Mouse (Mus musculus) thymus, postnatal 36 days (tissue): ENCODE results near the gene Gtsf1l.

Experiments
- DNase-seq, 2 experiments: peaks; one replicate each; pipeline ENCODE4 v3.0.0; 2022; ENCODE audit warnings: mixed read lengths in 2 of 2

The Gtsf1l gene

DNA sequence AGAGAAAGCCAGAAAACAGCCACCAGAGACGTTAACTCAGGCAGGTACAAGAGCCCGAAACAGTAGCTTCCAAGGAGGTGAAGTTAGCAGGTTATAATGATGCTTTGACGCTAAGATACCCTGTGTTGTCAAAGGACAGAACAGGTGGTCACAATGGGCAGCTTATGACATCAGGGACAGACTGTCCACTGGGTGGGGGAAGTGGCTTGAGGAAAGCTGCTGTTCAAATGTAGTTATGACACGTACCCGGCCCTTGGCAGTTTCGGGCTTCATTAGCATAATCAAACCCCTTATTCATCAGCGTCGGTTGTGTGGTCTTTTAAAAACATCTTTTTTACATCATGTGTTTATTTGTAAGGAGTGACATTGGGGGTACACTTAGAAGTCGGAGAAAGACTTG, at the start of gene Gtsf1l:
TSS of gene Gtsf1l (minus strand) at position 128 of the 400 bp plus-strand sequence.
- no peak for DNase-seq

DNA sequence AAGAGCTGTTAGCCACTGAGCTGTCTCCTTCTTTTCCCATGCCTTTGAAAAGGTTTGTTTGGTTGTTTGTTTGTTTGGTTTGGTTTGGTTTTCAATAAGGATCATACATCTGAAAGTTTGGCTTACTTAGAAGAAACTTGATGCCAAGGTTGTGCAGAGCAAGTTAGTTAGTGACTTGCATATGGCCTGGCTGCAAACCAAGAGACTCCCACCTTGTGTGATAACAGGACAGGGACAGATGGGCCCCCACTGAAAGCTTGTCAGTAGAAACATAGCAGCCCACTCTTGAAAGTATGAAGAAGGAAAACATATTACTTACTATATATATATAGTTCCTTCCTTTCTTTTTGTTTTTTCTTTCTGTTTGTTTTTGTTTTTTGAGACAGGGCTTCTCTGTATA, 49.3 kb upstream of the Gtsf1l start:
- no peak for DNase-seq

DNA sequence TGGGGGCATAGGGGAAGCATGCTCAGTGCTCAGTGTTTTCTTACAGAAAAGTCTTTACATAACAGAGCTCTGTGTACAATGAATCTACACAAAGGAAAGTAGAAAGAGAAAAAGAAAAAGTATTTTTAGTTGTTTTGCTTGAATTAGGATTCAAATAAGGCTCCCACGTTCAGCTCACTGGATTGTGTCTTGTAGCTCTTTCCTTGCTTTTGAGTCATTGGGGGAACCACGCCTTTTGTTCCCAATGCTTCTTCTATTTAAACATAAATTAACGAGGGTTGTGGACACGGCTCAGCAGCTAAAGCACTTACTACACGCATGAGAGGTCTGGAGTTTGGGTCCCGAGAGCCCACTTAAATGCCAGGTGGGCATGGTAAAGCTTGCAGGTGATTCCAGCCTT, 48.3 kb upstream of the Gtsf1l start:
- DNase-seq: no peak

DNA sequence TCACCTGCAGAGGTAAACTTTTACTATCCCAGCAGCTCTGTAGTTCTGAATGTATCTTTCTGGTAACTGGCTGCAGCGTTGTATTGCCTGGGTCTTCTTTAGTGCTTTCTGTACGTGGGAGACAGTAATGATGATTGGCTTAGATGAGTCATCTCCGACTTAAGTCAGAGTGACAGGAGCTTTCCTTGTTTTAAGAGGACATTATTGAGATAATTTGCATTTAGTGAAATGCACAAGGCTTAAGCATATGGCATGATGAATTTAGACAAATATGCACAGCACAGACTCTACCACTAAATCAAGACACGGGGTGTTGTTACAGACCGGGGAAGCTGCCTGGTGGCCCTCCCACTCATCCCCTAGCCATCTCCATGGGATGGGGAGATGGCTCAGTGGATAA, 44.7 kb upstream of the Gtsf1l start:
- DNase-seq: no peak

DNA sequence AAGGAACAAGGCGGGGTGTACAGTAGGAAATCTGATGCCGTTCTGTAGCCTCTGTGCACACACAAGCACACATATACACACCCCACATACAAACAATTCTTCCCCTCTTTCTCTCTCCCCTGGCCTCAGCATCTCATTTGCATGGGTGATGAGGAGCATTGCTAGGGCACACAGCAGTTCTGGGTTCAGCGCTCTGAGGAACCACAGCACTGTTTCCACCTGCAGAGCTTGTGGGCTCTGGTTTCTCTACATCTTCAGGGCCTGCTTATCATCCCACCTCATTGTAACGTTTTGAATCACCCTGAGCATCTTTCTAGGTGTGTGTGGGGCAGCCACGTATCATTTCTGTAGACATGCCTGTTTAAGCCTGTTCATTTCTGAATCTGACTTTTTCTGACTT, 43.2 kb upstream of the Gtsf1l start:
- no peak for DNase-seq

DNA sequence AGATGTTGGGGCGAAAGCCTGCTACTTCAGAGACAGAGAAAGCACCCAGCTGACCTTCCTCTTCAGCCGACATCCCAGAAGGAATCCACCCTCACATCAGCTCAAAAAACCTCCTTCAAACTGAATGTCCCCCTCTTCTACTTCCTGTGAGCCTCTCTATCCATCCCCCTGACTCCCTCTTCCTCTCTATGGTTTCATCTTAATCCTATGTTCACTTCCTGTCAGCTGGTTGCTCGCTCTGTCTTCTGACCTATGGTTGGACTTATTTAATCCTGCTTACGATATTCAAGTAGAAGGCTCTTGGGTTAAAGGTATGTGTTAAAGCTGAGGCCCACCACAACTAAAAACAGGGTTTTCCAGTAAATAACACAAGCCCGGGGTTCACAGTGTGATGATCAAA, 35.8 kb upstream of the Gtsf1l start:
- DNase-seq: no peak

DNA sequence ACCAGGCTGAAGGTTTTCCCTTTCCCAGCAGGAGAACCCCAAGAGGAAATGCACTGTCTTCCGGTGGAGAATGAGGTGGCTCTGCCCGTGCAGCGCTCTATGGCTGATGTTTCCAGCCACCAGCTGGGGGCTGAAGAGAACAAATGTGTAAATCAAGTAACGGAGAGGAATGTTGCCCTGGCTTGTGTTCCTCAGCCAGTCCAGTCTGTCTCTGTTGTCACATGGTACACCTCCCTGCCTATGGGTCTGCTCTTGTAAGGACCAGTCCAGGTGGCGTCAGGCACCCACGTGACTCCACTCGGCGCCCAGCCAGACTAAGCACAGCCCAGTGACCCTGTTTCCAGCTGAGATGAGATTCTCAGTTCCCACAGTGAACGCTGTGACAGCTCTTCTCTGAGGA, 34.7 kb upstream of the Gtsf1l start:
- no peak for DNase-seq

DNA sequence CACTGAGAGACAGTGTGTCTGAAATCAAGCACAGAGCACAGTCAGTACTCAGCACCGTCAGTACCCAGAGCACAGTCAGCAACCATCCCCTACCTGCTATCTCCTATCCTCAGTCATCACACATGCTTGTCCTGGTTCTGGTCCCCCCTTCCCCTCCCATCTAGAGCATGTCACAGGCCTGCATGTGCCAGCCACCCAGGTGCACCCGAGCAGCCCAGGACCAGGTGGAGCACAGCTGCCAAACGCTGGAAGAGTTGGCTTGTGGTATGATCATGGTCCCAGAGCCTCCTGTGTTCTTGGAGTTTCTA, 33.7 kb upstream of the Gtsf1l start:
- peak; percentile 40 to 67 for DNase-seq

DNA sequence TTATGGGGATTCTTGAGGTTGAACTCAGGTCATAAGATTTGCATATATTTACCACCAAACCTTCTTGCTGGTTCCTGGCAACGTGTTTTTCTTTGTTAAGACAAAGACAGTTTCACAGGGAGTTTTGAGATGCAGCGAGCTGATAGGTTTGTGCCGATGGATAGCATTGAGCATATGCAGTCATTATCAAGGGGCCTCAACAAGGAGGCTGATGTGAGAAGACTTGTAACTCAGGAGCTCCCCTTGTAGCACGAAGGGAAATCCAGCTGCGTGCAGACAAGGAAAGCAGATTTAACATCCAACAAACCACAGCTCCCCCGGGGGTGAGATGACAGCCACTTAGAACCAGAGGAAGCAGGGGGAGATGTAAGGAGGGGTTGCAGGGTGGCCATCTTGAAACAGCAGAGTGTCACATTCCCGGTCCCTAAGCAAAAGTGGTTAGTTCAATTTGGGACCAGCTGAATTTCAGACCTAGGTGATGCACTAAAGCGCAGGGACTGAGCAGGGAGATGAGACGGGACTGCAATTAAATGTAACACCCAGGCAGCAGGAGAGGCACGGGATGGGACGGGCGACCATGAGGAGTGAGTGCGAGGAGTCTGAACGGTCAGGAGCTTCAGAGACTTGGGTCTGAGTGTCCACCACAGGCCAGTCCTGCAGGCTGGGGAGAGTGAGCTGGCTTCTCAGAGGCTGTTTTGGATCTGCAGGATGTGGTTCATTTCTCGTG, 33.1 kb upstream of the Gtsf1l start:
- peak; percentile 29 to 63 for DNase-seq

DNA sequence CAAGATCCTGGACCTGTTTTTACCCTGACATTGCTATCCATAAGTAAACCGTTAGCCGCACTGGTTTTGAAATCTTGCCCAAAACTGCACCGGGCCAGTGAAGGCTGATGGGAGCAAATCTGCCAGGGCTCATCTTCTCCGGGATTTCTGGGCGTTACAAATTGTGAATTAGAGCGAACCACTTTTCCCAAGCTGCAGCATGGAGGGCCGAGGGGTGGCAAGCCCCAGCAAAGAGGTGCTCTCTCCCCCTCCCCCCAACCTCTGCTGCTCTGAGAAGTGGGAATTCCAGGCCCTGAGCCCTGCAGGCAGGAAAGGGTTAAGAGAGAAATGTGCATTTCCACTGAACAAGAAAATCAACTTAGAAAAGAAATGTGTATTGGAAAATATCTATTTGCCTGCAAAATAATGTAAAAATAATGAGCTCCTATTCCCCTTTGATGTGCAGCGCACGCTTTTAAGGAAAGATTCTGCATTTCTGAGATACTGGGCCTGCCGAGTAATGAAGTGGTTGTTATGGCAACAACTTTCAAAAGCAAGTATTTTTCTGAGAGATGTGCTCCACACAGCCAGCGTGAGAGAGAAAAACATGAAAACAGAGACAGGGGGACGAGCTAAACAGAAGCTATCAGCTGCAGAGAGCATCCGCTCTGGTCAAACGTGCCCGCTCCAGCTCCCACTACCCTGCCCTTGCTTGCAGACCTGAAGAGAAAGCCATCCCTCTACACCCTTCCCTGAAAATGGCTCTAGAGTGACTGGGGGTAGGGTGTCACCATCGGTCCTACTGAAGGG, 24.0 kb upstream of the Gtsf1l start:
- DNase-seq: no peak

DNA sequence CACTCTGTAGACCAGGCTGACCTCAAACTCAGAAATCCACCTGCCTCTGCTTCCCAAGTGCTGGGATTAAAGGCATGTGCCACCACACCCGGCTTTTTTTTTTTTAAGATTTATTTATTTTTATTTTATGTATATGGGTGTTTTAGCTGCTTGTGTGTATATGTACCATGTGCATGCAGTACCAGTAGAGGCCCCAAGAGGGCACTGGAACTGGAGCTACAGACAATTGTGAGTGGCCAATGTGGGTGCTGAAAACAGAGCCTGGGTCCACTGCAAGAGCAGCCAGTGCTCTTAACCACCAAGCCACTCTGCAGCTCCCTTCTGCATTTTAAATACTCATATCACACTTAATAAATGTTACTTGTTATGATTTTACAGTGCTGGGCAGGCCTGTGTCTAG, 23.1 kb upstream of the Gtsf1l start:
- no peak for DNase-seq

DNA sequence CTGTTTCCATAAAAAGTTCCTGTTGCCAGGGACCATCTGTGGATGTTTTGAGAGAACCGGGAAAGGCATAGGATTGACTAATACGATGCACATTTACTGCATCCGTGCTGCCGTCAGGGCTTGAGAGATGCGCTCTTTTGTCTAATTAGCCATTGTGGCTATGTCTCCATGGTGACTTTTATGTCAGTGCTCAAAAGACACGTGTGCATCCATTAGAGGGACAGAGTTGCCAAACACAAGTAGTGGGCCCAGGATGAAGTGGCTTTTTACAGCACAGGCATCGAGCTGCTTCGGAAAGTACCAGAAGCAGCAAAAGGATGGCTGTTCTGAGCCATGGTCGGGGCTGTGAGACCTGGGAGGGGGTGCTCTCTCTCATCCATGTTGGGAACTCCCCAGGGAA, 20.7 kb upstream of the Gtsf1l start:
- no peak for DNase-seq

DNA sequence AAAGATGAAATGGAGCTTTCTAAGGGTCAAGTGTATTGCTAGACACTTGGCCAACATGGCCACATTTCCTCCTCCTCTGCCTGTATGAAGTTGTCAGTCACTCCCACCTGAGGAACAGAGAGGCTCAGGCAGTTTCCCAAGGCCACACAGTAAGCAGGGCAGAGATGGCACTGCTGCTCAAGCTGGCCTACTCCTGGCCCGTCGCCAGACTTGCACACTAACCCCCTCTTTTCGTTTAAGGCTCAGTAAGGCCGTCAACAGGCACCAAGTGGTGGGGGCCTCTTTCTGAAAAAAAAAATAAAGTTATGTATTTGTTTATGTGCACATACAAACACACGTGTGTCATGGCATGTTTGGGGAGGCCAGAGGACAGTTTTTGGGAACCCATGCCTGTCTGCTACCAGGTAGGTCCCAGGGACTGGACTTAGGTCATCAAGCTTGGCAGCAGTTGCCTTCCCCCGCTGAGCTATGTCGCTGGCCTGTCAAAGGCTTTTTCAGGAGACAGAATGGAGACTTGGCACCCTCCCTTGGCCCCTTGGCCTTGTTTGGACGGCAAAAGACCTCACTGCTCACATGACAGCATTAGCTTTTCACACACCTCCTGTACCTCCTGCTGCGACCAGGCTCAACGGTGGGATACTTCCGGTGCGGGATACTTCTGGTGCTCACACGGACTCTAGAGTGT, 16.6 kb upstream of the Gtsf1l start:
- DNase-seq: no peak

DNA sequence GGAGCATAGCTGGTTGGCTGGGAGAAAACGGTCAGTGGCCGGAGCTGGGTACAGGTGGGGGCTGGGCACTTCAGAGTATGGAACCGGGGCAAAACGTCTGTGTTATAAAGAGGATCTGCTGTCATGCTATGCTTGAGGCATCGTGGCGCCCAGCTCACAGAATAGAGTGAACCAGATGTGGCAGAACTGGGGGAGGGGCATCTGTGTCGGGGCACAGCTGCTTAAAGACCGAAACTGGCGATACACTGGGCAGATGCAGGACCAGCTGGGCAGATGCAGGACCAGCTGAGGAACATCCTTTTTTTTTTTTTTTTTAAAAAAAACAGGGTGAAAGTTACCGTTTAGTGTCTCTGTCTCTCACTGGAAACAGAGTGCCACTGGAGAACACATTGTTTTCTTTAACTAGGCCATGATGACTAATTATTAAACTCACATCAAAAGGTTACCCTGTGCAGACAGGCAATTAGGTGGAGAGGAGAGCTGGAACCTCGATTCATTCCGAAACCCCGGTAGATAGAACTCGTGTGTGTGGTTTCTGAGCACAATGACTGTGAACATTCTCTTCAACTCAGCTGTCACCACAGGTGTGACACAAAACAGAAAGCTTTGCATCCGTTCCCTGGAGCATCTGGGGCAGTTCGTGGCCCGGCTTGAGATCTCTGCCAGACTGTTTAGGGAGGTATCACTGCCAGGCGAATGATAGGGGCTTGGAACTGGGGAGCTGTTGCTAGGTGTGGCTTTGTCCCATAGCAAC, 15.4 kb upstream of the Gtsf1l start:
- peak; percentile 56 to 76 for DNase-seq

DNA sequence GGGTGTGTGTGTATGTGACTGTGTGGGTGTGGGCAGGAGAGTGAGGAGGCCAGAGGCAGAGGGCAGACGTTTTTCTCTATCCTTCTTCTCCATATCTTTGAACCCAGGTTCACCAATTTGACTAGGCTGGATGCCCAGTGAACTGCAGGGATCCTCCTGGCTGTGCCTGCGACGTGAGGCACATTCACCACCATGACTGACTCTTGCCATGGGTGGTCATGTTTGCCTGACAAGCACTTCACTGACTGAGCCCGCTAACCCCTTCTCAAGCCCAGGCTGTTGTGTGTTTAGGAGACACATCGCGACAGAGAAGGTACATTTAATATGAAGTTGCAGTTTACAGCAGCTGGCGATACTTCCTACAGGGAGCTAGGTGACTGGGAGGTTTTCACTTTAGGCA, 14.6 kb upstream of the Gtsf1l start:
- DNase-seq: peak in 1 of 2 experiments; percentile 29

DNA sequence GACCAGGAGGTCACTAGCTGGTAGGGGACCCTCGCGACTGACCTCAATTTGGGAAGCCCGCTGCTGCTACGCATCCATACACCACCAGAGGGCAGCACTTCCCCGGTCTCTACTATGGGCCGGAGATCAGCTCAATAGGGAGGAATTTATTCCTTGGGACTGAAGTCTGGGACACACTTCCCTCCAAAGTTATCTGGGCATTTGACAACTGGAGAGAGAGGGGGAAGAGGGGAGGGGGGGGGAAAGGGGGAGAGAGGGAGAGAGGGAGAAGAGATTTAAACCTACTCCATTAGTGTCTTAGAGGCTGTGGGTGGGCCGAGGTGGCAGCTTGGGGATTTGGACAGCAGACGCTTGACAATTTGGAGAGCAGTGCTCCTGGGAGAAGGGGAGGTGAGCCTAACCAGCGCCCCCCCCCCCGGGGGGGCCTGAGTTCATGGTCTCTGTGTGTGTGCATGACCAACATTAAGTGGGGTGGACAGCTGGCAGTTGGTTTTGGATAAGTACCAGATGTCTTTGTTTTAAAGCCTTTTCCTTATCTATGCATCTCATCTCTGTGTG, 14.1 kb upstream of the Gtsf1l start:
- DNase-seq: peak; percentile 71 to 75

DNA sequence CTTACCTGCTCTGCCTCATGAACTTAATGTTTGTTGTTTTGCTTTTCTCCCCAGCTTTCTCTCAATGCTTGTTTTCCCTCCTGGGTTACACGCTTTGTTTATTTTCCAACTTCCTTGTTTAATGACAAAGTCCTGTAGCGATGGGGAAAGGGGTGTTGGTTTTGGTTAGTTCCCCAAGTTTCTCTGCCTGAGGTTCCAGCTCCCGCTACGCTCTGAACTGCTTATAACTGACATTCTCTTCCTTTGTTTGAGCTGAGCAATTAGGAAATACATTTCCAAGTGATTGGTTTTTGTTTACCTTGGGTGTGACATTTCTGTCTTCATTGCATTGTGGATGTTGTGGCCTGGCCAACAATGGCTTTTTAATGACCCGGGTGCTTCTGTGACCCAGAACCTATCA, 12.9 kb upstream of the Gtsf1l start:
- DNase-seq: no peak

DNA sequence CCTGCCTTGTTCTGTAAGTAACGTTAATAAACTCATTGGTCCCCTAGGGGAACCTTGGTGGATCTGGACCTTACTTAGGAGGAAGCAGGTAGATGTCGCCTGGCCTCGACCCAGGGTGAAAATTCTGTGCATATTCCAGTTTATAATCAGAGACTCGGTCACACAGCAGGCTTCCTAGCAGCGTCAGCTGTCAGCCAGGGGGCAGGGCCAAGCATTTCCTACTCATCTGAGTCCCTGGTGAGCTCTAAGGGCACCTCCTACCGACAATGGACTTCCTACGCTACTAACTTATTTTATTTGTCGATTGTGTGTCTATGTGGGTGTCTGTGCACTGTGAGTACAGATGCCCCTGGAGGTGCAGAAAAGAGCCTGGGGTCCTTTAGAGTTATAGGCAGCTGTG, 12.3 kb upstream of the Gtsf1l start:
- peak in 1 of 2 experiments; percentile 32 for DNase-seq

DNA sequence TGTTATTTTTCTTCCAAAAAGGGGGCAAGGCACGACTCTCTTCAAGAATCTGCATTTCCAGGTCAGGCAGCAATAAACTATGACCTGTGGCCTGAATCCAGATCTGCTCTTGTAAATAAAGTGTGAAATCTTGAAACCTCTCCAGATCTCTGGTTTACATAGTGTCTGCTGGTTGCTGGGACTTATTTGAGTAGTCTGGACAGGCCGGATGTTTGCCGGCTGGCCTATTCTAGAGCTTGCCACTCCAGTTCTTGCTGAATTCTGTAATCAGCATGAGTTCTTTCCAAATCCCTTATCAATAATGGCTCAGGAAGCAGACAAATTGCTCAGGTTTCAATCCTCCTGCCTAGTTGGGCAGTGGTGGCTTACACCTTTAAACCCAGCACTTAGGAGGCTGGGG, 8.1 kb upstream of the Gtsf1l start:
- no peak for DNase-seq

DNA sequence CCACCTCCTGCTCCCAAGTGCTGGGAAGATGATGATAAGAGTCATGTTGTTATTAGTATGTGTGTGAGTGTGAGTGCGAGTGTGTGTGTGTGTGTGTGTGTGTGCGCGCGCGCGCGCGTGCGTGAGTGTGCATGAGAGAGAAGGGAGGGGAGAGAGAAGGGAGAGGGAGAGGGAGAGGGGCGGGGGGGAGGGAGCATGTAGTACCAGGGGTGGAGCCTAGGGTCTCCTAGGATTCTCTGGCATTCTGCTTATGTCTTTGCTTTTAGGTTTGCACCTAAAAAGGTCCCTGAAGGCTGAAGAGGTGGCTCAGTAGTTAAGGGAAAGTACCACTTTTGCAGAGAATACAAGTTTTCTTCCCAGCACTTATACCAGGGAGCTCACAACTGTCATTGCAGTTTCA, 7.3 kb upstream of the Gtsf1l start:
- no peak for DNase-seq

DNA sequence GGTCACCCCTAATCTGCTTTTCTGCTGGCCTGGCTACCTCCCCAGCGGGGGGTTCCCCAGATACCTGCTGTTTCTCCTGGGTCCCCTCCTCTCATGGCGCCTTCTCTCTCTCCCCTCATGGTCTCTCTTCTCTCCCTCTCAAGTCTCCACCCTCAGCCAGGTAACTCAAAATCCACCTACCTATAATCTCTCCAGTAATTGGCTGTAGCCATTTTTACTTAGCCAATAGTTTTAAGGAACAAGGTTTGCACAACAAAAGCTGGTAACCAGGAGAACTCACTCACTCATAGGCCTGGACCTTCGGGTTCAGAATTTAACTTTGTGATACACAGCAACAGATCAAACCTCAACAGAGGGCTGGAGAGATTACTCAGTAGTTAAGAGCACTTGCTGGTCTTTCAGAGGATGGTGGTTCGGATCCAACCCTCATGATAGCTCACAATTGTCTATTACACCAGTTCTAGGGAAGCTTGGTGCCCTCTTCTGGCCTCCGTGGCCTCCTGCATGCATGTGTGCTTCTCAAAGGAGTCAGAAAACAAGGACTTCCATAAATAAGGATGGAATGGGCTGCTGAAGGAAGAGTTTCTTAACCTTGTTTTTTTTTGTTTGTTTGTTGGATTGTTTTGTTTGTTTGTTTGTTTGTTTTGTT, 1.9 kb upstream of the Gtsf1l start:
- DNase-seq: peak in 1 of 2 experiments; percentile 12

DNA sequence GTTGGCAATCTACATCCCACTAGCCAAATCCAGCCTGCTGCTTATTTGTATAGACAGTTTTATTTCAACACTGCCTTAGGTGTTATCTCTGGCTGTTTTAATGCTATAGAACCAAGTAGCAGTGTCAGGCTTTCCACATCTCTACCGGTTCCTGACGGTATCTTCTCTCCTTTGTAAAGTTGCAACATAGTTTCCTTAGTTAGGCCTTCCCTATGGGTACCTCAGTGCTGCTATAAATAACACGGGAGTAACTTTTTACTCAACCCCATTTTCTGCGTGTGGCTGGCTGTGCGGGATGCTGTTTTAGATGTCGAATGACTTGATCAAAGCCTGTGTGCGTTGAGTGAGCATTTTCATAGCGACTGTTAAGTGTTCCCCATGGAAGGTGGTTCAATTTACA, 1.1 kb downstream of the Gtsf1l start:
- DNase-seq: no peak
